Mouse (Mus musculus) limb, embryonic 12.5 days (tissue): ENCODE results near the gene Gskip. TPM values are rescaled to one million over a fixed set of nuclear protein-coding genes. Genes with fewer than 3 reads are reported as not detected.

Source experiments
- ATAC-seq: fragments of 200-750 bp; cut with Nextera tagmentation; 2 replicates; pipeline ENCODE4 v1.8.0; 2017; ENCODE audit warnings: low read depth, moderate TSS enrichment; ENCODE audit not compliant: insufficient number of reproducible peaks, insufficient read depth, low FRiP score, low TSS enrichment
- H3K27ac ChIP-seq: fragments of 300-500 bp; sonication (generic); 2 replicates; pipeline ENCODE4 v1.5.1; 2016; ENCODE audit warnings: mild to moderate bottlenecking, moderate library complexity
- H3K27me3 ChIP-seq: fragments of 300-500 bp; sonication (generic); 2 replicates; pipeline ENCODE4 v1.6.1; 2016; ENCODE audit warnings: mild to moderate bottlenecking, moderate library complexity
- H3K36me3 ChIP-seq: fragments of 300-500 bp; sonication (generic); 2 replicates; pipeline ENCODE4 v1.6.1; 2016; ENCODE audit warnings: mild to moderate bottlenecking, moderate library complexity
- H3K4me1 ChIP-seq: fragments of 300-500 bp; sonication (generic); replicated peaks from 2 replicates; pipeline ENCODE4 v1.6.1; 2016
- H3K4me2 ChIP-seq: fragments of 300-500 bp; sonication (generic); 2 replicates; pipeline ENCODE4 v1.6.1; 2016; ENCODE audit warnings: mild to moderate bottlenecking, moderate library complexity
- H3K4me3 ChIP-seq: fragments of 300-500 bp; sonication (generic); replicated peaks from 2 replicates; pipeline ENCODE4 v1.5.1; 2016; ENCODE audit warnings: mild to moderate bottlenecking
- H3K9ac ChIP-seq: fragments of 300-500 bp; sonication (generic); replicated peaks from 2 replicates; pipeline ENCODE4 v1.6.1; 2016; ENCODE audit warnings: mild to moderate bottlenecking, moderate library complexity
- H3K9me3 ChIP-seq: fragments of 300-500 bp; sonication (generic); 2 replicates; pipeline ENCODE4 v1.6.1; 2016; ENCODE audit warnings: mild to moderate bottlenecking, moderate library complexity
- WGBS: fragments of 180-500 bp; shearing (Covaris S2); methylation state at CpG from one replicate; pipeline ENCODE4 v1.1.7; 2016; 5-methylcytosine and 5-hydroxymethylcytosine counted together
- polyA plus RNA-seq: library from polyadenylated mRNA; unstranded; fragments of >200 nt; fragmentation: Nextera tagmentation; extraction: Ambion mirVana; gene quantifications from 2 replicates; pipeline ENCODE4 v1.2.1, GENCODE M21; 2016

Gskip gene
- polyA plus RNA-seq, 1 experiment from 2014 or later, result 36.2 TPM

GRCm38 (mm10) chr12:105688546-105688945 is 3.9 kb downstream of the Gskip start:
- H3K27me3 ChIP-seq, result no peaks in the 10 kb centered on the region
- no peaks in the 10 kb centered on the region for H3K9me3 ChIP-seq
- ATAC-seq, result no peak
- H3K9ac ChIP-seq, result no peak overlapping the region
- peaks cover 42% of the 10 kb centered on the region for H3K36me3 ChIP-seq
- H3K4me3 ChIP-seq, result no peak overlapping the region
- no peak overlapping the region for H3K4me2 ChIP-seq
- WGBS, result 86% methylated on average over 4 of the region's 4 CpGs
- H3K4me1 ChIP-seq, result peaks cover 14% of the 10 kb centered on the region
- H3K27ac ChIP-seq, result no peak overlapping the region

GRCm38 (mm10) chr12:105689435-105689834 is 4.8 kb downstream of the Gskip start:
- Histone ChIP-seq H3K9ac (no peak overlapping the region), H3K36me3 (peaks cover 50% of the 10 kb centered on the region), H3K9me3 (no peaks in the 10 kb centered on the region), H3K27ac (no peak overlapping the region), H3K4me3 (no peak overlapping the region), H3K4me2 (no peak overlapping the region), H3K27me3 (no peaks in the 10 kb centered on the region), H3K4me1 (peaks cover 11% of the 10 kb centered on the region)
- no peak for ATAC-seq
- WGBS, result 95% methylated on average over 13 of the region's 13 CpGs

GRCm38 (mm10) chr12:105694021-105694420 is 9.4 kb downstream of the Gskip start:
- H3K36me3 ChIP-seq, result peaks cover 54% of the 10 kb centered on the region

GRCm38 (mm10) chr12:105695848-105696247 is 11.2 kb downstream of the Gskip start:
- no peak overlapping the region for H3K27ac ChIP-seq
- 87% methylated on average over 7 of the region's 7 CpGs for WGBS
- no peak overlapping the region for H3K4me3 ChIP-seq
- no peaks in the 10 kb centered on the region for H3K9me3 ChIP-seq
- peaks cover 57% of the 10 kb centered on the region for H3K36me3 ChIP-seq
- no peak overlapping the region for H3K9ac ChIP-seq
- no peaks in the 10 kb centered on the region for H3K27me3 ChIP-seq
- no peak overlapping the region for H3K4me2 ChIP-seq
- no peak for ATAC-seq
- no peaks in the 10 kb centered on the region for H3K4me1 ChIP-seq

More at GRCm38 (mm10) chr12:105694021-105694420, 9.4 kb downstream of the Gskip start:
- Histone ChIP-seq H3K9ac (no peak overlapping the region), H3K4me1 (no peaks in the 10 kb centered on the region), H3K9me3 (no peaks in the 10 kb centered on the region), H3K27ac (no peak overlapping the region), H3K27me3 (no peaks in the 10 kb centered on the region), H3K4me3 (no peak overlapping the region), H3K4me2 (no peak overlapping the region)
- ATAC-seq, result no peak
- WGBS, result 97% methylated on average over 2 of the region's 2 CpGs

- H3K9ac ChIP-seq, result no peak overlapping the region
- H3K27ac ChIP-seq, result no peak overlapping the region
- WGBS, result 81% methylated on average over 8 of the region's 8 CpGs
- H3K4me3 ChIP-seq, result no peak overlapping the region
- no peak for ATAC-seq
- H3K4me1 ChIP-seq, result no peaks in the 10 kb centered on the region
- no peak overlapping the region for H3K4me2 ChIP-seq
- H3K36me3 ChIP-seq, result peaks cover 57% of the 10 kb centered on the region
- no peaks in the 10 kb centered on the region for H3K9me3 ChIP-seq
- H3K27me3 ChIP-seq, result no peaks in the 10 kb centered on the region
Observed at GRCm38 (mm10) chr12:105697104-105697780, 12.6 kb downstream of the Gskip start.

GRCm38 (mm10) chr12:105700433-105700832 is 15.8 kb downstream of the Gskip start:
- Histone ChIP-seq H3K36me3 (peaks cover 37% of the 10 kb centered on the region), H3K27ac (no peak overlapping the region), H3K27me3 (no peaks in the 10 kb centered on the region), H3K9me3 (no peaks in the 10 kb centered on the region), H3K4me2 (no peak overlapping the region), H3K9ac (no peak overlapping the region), H3K4me1 (peaks cover 4% of the 10 kb centered on the region; the same call in 1 of the 2 replicates), H3K4me3 (no peak overlapping the region)
- ATAC-seq, result no peak
- 94% methylated on average over 12 of the region's 12 CpGs for WGBS

GRCm38 (mm10) chr12:105705799-105706487 is 21.3 kb downstream of the Gskip start, which contains the start of gene Ak7:
Gene Ak7, plus strand, starts transcription at chr12:105705976.
- H3K4me2 ChIP-seq, result peak within 1 kb of the TSS; percentile 45
- peaks cover 9% of the 10 kb centered on the region; the same call in 1 of the 2 replicates for H3K36me3 ChIP-seq
- WGBS, result 11% methylated on average over 22 of the region's 22 CpGs
- no peak within 1 kb of the TSS for H3K9ac ChIP-seq
- H3K9me3 ChIP-seq, result no peaks in the 10 kb centered on the region
- peaks cover 12% of the 10 kb centered on the region; the same call in 1 of the 2 replicates for H3K4me1 ChIP-seq
- peak within 1 kb of the TSS; percentile 11; the same call in 1 of the 2 replicates for H3K4me3 ChIP-seq
- peak; percentile 63 for ATAC-seq
- H3K27ac ChIP-seq, result no peak within 1 kb of the TSS
- H3K27me3 ChIP-seq, result no peaks in the 10 kb centered on the region

GRCm38 (mm10) chr12:105718616-105719015 is 34.0 kb downstream of the Gskip start:
- no peaks in the 10 kb centered on the region for H3K4me1 ChIP-seq
- ATAC-seq, result no peak
- H3K27ac ChIP-seq, result no peak overlapping the region
- H3K36me3 ChIP-seq, result no peaks in the 10 kb centered on the region
- H3K9me3 ChIP-seq, result no peaks in the 10 kb centered on the region
- H3K4me2 ChIP-seq, result peak overlapping the region; percentile 35
- H3K9ac ChIP-seq, result no peak overlapping the region
- H3K4me3 ChIP-seq, result no peak overlapping the region
- no peaks in the 10 kb centered on the region for H3K27me3 ChIP-seq
- WGBS, result 60% methylated on average over 17 of the region's 17 CpGs

- H3K4me3 ChIP-seq, result no peak overlapping the region
- WGBS, result 83% methylated on average over 3 of the region's 3 CpGs
- no peaks in the 10 kb centered on the region for H3K36me3 ChIP-seq
- H3K9me3 ChIP-seq, result no peaks in the 10 kb centered on the region
- no peak overlapping the region for H3K9ac ChIP-seq
- H3K27me3 ChIP-seq, result no peaks in the 10 kb centered on the region
- no peak for ATAC-seq
- H3K27ac ChIP-seq, result no peak overlapping the region
- H3K4me2 ChIP-seq, result no peak overlapping the region
- H3K4me1 ChIP-seq, result peaks cover 10% of the 10 kb centered on the region
Observed at GRCm38 (mm10) chr12:105720196-105720595, 35.6 kb downstream of the Gskip start.

- Histone ChIP-seq H3K9me3 (no peaks in the 10 kb centered on the region), H3K4me2 (no peak overlapping the region), H3K27me3 (no peaks in the 10 kb centered on the region), H3K27ac (no peak overlapping the region), H3K36me3 (no peaks in the 10 kb centered on the region), H3K4me3 (no peak overlapping the region), H3K9ac (no peak overlapping the region), H3K4me1 (peaks cover 10% of the 10 kb centered on the region)
- no peak for ATAC-seq
- WGBS, result 66% methylated on average over 14 of the region's 14 CpGs
Observed at GRCm38 (mm10) chr12:105721452-105722132, 37.0 kb downstream of the Gskip start.

- no peak overlapping the region for H3K9ac ChIP-seq
- no peaks in the 10 kb centered on the region for H3K36me3 ChIP-seq
- no peaks in the 10 kb centered on the region for H3K27me3 ChIP-seq
- no peaks in the 10 kb centered on the region for H3K9me3 ChIP-seq
- no peak overlapping the region for H3K4me3 ChIP-seq
- no peak overlapping the region for H3K4me2 ChIP-seq
- peaks cover 10% of the 10 kb centered on the region for H3K4me1 ChIP-seq
- WGBS, result 4% methylated on average over 5 of the region's 5 CpGs
- ATAC-seq, result no peak
- no peak overlapping the region for H3K27ac ChIP-seq
Observed at GRCm38 (mm10) chr12:105722657-105723056, 38.0 kb downstream of the Gskip start.
